Mouse (Mus musculus): Measurements from ENCODE around the gene Pitpnm2.
A peak's percentile ranks its signal among the peaks of the same experiment; 100 is the strongest.

The Pitpnm2 gene

DNA sequence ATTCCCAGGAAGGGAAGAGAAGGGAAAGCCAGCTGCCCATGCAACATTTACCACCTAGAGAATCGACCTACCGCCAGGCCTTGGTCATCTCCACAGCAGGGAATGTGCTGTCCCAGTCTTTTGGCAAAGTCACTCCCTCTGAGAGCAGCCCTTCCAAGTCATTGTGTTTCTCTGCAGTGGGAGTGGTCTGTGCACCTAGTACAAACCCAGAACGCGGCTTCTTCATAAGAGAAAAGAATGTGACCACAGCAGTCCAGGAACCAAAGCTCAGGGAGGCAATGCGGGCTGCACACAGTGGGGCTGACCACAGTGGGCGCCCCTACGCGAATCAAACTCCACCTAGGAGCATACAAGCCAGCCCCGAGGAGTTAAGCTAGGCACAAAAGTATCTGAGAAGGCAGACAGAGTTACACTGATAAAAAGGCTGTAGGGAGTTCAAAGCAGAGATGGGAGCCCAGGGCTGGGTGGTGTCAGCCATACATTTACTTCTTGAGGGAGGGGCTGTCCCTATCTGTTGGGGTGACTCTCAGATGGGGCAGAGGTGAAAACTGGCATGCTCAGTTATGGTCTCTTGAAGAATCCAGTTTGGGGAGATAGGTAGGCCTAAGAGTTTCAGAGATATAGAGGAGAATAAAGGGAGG lies 1.5 kb downstream of the Pitpnm2 start:
- DNase-seq (ENCODE audit: low spot score in 2 of 2), result no peak

DNA sequence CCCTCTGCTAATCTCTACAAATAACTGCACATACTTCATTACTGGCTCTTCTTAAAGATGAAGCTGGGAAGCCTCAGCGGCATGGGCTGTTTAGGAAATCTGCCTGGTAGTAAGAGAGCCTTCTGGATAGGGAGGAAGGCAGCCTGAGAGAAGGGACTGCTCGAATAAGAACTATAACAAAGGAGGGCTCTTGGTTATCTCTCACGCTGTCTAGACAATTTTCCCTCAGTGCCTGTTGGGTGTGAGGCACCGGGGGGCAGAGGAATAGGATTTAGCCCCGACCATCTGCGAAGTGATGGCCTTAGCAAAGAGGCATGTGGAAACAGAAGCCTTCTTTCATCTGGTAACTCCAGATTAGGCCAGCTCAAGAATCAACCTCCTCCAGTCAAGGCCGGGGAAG lies 2.3 kb downstream of the Pitpnm2 start:
- DNase-seq (ENCODE audit: low spot score in 2 of 2), result no peak

DNA sequence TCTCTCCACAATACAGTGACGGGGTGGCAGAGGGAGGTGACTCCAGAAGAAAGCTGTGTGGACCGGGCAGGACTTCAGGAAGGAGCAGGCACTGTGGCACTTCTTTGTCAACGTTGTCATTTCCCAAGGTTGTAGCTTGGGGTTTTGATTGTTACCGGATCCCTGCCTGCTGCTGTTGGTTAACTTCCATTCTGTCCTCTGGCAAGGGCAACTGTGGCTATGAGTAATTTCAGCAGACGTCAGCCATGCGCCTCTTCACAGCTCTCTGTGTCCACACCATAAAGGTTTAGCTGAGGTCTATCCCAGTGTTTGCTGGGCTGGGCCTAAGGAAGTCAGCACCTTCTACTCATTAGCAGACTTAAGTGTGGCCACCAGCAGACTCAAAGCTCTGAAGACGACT lies 4.7 kb downstream of the Pitpnm2 start:
- DNase-seq (ENCODE audit: low spot score in 2 of 2), result no peak

- DNase-seq (ENCODE audit: low spot score in 2 of 2), result no peak
These were observed 5.1 kb downstream of the Pitpnm2 start for GRCm38 (mm10) chr5:124244449-124244848.

DNA sequence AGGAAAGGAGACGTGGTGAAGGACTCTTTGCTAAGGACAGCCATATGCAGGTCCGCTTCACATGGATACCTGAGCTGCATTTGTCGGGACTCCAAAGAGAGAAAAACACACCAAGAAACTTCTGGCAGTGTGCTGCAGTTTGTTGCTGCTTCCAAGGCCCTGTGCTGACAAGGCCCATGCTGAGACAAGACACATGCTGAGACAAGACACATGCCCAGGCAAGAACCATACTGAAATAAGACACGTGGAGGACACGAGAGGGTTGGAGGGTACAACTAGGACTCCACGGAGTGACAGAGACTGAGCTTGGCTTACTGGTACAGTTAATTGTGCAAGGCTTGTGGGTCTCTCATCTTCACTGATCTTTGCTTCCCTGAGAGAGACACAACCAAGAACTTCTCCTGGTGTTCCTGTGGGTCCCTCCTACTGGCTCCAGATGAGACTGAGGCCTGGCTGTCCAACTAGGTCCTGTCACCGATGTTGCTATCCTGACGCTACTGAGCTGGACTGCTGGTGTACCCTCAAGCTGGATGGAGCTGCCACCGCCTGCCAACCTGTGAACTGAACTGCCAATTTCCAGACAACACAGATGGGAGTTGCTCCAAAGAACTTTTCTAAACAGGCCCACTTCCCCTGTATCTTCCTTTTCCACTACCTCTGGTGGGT lies 6.2 kb downstream of the Pitpnm2 start:
- DNase-seq (ENCODE audit: low spot score in 2 of 2), result no peak

GRCm38 (mm10) chr5:124241686-124242444 lies 7.7 kb downstream of the Pitpnm2 start:
- DNase-seq (ENCODE audit: low spot score in 2 of 2), result no peak

GRCm38 (mm10) chr5:124240841-124241685 lies 8.5 kb downstream of the Pitpnm2 start:
- no peak for DNase-seq (ENCODE audit: low spot score in 2 of 2)

- DNase-seq (ENCODE audit: low spot score in 2 of 2), result no peak
These were observed 13.4 kb downstream of the Pitpnm2 start for GRCm38 (mm10) chr5:124236180-124236579.

DNA sequence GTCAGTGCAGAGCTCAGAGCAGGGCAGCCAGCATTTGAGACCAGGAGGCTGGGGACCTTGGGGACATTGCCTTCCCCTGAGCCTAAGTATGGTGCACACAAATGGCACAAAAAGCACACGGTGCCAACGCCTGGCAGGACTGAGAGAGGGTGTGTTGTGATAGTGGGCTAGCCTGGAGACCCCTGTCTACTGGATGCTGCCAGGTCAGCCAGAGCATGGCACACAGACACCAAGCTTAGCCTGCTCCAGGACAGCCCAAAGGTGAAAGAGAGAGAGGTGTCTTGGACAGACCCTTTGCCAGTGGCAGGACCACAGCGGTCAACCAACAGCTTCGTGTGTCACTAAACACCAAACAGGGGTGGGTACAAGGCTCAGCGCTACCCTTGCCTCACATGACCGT lies 14.8 kb downstream of the Pitpnm2 start:
- no peak for DNase-seq (ENCODE audit: low spot score in 2 of 2)

DNA sequence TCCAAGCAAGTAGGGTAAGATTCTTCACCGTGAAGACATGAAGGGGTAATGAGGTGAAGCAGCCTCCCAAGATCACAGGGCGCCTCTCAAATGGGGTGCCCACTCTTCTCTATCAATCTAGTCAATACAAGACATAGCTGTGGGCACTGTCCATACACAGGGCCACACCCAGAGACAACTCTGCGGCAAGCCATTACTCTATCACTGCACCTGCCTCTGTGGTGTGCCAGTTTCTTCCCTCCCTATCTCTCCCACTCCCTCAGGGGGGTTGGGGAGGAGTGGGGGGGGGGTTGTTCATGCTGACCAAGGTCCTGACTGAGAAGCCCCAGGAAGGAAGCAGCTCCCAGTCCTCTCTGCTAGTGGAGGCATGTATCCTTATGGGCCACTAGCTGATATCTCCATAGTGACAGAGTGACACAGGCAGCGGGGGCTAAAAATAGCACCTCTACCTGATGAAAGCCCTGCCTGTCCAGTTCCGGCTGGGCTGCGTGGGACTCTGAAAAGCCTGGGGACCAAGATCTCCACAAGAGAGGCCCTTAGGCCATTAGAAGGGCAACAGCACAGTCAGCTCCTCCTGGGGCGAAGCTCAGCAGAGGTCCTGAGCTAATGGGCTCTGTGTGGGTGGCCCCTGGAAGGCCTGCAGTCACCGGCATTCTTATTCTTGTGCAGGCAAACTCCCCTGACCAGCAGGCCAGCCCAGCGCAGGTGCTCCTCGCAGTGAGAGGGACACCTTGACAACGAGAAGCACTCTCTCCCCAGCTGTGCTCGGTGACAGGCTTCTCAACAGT lies 15.5 kb downstream of the Pitpnm2 start:
- no peak for DNase-seq (ENCODE audit: low spot score in 2 of 2)

DNA sequence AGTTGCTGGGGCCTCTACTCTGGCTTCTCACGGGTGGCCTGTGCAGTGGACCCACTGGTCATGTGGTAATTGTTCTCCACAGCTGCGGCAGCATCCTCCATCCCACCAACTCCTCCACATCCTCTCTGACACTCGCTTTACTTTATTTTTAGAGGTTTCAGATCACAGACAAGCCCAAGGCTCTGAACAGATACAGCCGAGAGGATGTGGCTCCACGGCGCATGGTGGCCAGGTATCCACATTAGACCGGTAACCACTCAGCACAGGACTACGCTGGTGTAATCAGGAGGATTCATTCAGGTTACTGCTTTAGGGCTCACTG lies 16.5 kb downstream of the Pitpnm2 start:
- peak in 1 of 2 experiments; percentile 47 for DNase-seq (ENCODE audit: low spot score in 2 of 2)

- no peak for DNase-seq (ENCODE audit: low spot score in 2 of 2)
These were observed 17.0 kb downstream of the Pitpnm2 start for GRCm38 (mm10) chr5:124232360-124233143.

DNA sequence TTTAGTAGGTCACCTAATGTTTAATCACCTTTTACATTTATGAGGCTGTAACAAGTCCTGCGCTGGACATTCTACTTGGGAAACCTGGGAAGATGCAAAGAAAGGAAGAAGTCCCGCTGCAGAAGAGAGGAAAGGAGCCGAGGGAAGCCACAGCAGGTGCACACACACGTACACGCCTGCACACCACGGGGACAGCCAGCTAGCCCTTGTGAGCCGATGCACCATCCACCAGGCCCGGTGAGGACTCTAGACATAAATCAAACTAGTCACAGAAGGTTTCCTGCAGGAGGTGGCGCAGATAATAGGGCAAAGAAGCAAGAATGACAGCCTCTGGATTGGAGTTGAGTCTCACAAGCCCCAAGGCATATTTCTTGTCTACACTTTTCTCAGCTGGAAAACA lies 19.1 kb downstream of the Pitpnm2 start:
- no peak for DNase-seq (ENCODE audit: low spot score in 2 of 2)

DNA sequence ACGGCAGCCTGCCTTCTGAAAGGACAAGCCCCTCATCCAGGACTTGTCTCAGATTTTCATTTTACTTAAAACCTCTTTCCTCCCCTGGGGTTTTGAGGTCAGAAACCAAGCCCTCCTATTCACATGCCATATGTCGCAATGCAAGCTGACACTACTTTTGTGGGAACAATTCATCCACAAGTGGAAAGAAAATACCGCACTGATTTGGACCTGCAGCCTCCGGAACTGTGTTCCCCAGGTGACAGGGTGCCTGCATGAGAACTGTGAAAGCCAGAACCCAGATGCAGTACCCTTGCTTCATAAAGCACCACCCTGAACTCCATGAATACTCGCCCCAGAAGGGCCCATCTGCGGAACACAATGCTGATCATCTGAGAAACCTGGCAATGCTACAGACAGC lies 22.4 kb downstream of the Pitpnm2 start:
- DNase-seq (ENCODE audit: low spot score in 2 of 2), result no peak

DNA sequence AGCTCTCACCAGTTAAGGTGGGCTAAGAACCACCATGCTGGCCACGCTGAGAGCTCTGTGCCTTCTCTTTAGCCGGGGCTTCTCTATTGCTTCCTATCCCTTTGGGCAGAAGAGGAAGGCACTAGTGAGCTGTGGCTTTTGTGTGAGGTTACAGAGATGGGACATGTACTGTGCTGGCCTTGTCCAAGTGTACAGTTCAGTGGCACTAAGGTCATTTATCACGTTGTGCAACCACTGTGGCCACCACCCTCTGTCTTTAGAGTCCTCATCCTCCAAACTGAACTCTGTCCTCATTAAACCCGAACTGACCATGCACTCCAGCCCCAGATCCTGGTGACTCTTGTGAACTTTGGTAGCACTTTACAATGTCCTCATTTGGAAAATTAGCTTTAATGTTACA lies 23.1 kb downstream of the Pitpnm2 start:
- no peak for DNase-seq (ENCODE audit: low spot score in 2 of 2)

DNA sequence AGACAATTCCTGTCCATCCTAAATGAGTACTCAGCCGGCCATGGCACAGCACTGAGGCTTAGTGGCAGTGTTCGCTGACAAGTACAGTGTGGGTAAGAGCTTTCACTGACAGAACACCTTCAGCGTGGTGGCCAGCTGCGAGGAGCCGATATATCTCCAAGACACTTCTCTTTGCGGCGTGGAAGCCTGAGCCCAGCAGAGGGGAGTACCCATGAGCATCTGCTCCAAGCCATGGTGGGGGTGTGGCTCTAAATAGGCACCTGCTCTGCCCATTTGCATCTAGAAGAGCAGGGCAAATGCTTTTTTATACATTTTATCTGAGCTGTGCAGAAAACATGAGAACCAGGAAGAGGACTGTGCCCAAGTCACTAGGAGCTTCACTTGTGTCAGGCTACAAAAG lies 23.7 kb downstream of the Pitpnm2 start:
- DNase-seq (ENCODE audit: low spot score in 2 of 2), result peak; percentile 57 to 58

DNA sequence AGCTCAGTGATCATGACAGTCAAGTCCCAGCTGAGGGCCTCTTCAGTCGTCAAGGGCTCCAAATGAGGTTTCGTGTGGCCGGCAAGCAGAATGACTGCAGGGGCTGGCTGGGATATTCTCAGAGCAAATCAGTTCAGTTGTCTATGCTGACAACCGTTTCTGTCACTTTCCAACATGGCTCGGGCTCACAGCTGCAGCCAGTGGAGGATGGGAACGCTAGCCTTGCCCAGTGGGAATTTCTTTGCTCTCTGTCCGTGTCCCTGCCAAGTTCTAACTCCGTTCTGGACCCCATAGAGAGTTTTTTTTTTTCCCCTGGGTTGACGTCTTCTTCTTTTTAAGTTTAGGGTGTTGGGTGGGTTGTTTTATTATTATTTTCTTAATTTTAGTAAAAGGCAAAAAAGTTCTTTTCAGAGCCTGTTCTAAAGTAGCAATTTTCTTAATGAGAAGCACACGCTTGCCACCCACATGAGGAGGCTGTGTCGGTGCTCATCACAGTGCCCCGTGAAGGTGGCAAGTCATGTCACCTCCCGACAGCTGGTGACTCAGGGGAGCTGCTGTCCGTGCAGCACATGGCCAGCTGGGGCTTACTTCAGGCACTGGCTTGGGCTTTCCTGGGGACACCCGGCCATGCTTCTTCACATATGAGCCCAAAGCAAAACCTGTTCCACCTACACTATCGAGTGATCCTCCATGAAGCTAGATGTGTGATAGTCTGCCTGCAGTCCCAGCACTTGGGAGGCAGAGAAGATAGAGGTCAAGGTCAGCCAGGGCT lies 25.1 kb downstream of the Pitpnm2 start:
- DNase-seq (ENCODE audit: low spot score in 2 of 2), result no peak

DNA sequence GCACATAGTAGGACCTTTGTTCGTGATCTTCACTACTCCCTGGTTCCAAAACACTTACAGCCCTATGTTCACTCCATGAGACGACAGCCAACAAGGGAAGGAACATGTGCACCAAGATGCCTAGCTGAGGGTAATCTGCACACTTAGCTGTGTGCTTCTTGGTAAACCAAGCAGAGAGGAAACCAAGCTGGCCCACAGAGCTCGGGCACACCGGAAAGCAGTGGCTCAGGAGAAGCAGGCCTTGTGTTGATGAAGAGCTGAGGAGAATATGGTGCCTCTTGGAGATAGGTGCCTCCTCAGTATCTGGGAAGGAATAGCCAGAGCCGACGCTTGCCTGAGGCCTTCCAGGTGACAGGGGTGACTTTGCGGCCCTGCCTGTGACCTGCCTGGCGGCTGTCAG lies 26.0 kb downstream of the Pitpnm2 start:
- no peak for DNase-seq (ENCODE audit: low spot score in 2 of 2)

DNA sequence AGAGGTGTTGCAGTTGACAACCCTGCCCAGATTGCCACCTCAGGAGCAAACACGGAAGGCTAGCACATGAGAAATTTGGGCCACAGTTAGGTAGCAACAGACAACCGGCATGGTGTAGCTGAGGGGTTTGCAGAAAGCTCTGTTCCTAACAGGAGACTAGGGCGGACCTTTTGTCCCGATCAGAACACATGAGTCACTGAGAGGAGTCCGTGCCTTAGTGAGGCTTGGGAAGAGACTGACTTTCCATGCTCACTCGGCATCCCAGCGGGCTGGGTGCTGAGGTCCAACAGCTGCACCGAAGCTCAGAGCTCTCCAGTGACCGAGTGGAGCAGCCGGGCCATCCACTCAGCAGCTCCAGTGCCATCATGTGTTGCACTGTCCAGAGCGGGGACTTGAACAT lies 26.9 kb downstream of the Pitpnm2 start:
- DNase-seq (ENCODE audit: low spot score in 2 of 2), result no peak

- DNase-seq (ENCODE audit: low spot score in 2 of 2), result no peak
These were observed 27.9 kb downstream of the Pitpnm2 start for GRCm38 (mm10) chr5:124221736-124222040.
